Mouse (Mus musculus) 3T3-L1 (cell line): Measurements from ENCODE around the gene Taar8c.
"Not testable (repeated sequence)": the region's sequence is repeated elsewhere in the genome, so short reads cannot be mapped to it uniquely, and the experiment has no call there.

Experiments
- DNase-seq: peaks from one replicate; pipeline ENCODE4 v3.0.0-alpha.2; 2015; ENCODE audit warnings: low read depth, low spot score

The Taar8c gene

DNA sequence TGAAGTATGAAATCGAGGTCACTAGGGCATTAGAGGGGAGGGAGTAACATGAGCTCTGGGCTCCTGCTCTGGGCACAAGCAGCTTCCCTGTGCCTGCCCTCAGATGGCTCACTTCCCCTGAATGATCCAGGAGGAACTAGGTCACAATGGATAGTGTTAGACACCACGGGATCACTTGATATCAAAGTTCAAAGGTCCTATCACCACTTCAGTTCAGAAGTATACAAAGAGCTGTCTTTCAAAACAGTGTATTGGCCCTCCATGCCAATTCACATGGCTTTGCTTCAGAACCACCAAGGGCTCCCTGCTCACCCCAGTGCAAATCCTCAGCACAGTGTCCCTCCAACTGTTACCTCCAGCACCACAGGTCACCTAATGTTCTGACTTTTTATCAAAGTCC lies 27.0 kb downstream of the Taar8c start:
- DNase-seq = not testable (repeated sequence)

DNA sequence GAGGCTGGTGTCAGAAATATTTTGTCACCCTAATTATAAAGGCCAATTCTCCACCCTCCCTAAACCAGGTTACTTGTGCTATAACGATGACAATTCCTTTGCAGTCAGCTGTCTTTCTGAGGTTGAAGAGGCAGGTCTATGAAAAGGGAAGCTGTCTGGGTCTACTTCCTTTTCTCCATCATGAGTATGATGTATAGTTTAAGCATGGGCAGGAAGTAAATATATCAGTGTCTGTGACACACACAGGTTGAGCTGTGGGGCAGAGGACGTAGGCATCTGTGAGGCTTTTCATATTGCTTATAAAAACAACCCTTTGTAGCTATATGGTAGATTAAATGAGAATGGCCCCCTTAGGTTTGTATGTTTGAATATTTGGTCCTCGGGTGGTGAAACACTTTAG lies 42.7 kb downstream of the Taar8c start:
- no peak for DNase-seq

- DNase-seq = no peak
Observed at GRCm38 (mm10) chr10:24052039-24052438, 49.7 kb downstream of the Taar8c start.
